Mouse (Mus musculus) spleen, adult 2 months (tissue): ENCODE measurements around the gene Klhl29.

Source experiments
- CTCF ChIP-seq: fragments of 200-500 bp; IDR thresholded peaks from 2 replicates; pipeline ENCODE4 v1.5.1; 2011; ENCODE audit warnings: mild to moderate bottlenecking, inconsistent platforms; ENCODE audit not compliant: insufficient read depth, insufficient read length, insufficient replicate concordance; ENCODE audit errors: extremely low read depth
- POLR2A ChIP-seq: fragments of 200-500 bp; IDR thresholded peaks from 2 replicates; pipeline ENCODE4 v1.6.1; 2011; ENCODE audit warnings: low read depth, low read length, inconsistent platforms

- no peak for TF ChIP-seq POLR2A
- no peak for TF ChIP-seq CTCF
These were observed 11.2 kb upstream of the Klhl29 start for GRCm38 (mm10) chr12:5386688-5387087.
